Mouse (Mus musculus) v-Abl transformed pro-B cells (cell line): ENCODE measurements around the gene Ghdc.

Experiments used
- in situ Hi-C, 2 experiments: fragments of 400-800 bp; cut with MboI; formaldehyde crosslinking; loops; one replicate each; pipeline ENCODE4 v1.15.1; 2025; ENCODE audit not compliant: unreplicated experiment in 2 of 2

The Ghdc gene

DNA sequence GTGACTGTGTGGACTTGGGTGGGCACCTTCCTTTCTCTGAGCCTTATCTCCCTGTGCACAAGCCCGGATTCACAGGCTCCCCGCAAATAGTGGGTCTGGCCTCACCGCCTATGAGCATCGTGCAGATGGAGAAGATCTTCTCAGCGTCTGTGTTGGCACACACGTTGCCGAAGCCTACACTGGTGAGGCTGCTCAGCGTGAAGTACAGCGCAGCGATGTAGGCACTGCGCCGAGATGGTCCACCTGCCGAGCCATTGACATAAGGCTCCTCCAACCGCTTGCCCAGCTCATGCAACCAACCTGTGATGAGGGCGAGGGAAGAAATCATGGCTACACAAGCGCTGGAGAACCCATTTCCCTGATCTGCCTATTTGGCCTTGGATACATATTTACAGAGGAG, 20.6 kb downstream of the Ghdc start:
- in situ Hi-C loops = loop anchor here (5.0 to 25.0 kb wide), 2 partner anchors 33 to 112 kb away; partner anchors contain the start of genes Stat5a (in 1 of the 2) and Stat5b (in 1 of the 2)

DNA sequence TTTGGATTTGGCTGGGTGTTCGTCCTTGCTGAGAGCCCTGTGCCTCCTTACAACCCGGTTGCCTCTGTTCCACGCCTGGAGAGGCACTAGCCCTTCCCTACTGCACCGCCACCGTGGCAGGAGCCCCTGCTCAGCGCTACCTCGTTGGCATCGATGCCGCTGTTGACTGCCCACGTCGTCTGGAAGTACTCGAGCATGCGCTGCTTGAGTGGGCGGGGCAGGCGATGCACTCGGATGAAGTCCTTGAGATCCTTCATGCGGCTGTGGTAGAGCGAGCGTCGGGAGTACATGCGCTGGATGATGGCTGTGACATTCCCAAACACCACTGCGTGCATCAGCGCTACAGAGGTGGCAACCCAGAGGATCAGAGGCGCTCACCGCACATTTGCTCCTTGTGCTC, 21.3 kb downstream of the Ghdc start:
- in situ Hi-C loops = no loop called here

DNA sequence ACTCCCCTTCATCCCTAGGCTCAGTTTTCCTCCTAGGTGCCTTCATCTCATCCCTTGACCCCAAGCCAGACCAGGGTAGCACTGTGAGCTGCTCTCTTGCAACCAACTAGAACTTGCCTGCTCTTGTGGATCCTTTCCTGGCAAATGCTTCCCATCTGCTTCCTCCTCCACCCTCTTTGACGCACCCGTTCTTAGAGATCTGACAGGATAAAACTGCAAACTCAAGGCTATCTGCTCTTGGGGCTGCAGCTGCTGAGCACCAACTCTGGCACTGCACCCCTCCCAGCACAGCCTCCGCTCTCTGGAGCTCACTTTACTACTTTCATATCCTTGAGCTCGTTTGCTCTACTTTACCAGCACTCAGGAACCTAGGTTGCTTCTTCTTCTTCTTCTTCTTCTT, 22.1 kb downstream of the Ghdc start:
- in situ Hi-C loops = no loop called here

DNA sequence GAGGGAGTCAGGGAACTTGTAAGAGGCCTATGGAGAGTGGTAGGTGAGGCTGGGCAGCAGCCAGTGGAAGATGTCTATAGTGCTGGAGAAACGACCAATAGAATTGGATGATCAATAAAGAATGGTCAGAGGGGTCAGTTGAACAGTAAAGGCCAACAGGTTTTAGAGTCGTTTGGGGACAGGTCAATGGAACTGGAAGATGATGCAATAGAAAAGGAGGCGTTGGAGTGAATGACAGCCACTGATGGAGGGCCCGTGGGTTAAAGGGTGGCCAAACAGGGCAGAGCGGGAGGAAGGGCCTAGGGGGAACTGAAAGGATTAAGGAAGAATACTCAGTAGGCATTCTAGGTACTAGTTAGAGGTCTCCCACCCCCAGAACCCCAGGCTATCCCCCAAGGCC, 23.6 kb downstream of the Ghdc start:
- in situ Hi-C loops = no loop called here

DNA sequence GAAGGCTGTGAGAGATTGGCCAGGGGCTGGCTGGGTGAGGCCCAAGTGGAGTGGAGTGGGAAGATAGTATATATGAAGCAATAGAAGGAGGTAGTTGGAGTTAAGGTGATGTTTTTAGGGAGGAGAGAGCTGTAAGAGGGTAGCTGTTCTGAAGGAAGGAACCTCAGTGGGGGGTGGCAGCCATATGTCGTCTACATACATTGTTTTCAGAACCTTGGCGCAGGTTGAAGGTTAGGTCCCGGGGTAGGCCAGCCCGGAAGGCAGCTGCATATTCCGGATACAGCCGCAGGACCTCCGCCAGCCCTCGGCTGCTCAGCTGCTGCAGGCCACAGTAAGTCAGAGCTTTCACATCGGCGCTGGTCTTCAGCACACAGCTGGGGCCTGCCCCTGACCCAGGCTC, 24.2 kb downstream of the Ghdc start:
- in situ Hi-C loops = no loop called here

DNA sequence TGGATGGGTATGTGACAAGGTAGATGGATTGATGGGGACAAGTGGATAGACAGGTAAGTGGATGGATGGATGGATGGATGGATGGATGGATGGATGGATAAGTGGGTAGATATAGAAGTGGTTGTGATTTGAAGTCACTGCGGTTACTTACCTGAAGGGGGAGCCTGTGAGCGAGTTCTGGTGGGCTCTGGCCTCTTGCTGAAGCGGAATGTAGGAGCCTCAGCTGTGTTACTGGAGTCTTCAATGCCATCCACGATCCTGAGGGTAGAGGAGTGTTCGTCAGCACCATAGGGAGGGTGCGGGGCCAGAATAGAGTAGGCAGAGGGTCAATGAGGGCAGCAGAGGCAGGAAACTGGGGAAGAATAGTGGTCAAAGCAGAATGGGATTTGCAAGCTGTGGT, 25.7 kb downstream of the Ghdc start:
- in situ Hi-C loops = no loop called here

DNA sequence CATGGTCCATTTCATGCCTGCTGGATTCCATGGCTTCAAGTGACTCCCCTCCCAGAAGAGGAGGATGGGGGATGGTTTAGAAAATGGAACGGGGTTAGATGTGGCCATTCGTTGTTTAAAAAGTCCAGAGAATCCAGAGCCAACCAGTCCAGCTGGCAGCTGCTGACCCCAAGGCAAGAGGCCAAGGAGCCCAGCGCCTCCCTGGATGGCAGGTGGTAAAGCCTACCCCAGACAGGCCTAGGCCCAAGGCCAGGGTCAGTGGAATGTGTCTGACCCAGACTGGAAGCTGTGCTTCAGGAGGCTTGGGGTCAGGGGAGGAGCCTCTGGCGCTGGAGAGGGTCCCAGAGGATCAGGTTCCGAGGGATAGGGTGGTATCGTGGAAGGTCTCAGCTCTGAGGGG, 29.4 kb downstream of the Ghdc start:
- in situ Hi-C loops = no loop called here

DNA sequence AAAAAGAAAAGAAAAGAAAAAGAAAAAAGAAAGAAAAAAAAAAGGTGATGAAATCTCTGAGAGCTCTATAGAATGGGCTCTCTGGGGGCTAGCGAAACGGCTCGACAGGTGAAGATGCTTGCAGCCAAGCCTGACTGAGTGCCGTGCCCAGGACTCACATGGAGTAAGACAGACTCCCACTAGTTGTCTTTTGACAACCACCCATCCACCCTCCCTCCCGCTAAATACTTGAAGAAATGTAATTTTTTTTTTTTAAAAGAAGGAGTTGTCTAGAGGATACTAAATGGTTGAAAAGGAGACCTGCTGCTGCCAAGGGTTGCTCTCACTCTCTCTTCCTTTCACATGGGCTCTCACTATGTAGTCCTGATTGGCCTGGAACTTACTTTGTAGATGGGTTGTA, 32.0 kb downstream of the Ghdc start:
- in situ Hi-C loops = no loop called here

DNA sequence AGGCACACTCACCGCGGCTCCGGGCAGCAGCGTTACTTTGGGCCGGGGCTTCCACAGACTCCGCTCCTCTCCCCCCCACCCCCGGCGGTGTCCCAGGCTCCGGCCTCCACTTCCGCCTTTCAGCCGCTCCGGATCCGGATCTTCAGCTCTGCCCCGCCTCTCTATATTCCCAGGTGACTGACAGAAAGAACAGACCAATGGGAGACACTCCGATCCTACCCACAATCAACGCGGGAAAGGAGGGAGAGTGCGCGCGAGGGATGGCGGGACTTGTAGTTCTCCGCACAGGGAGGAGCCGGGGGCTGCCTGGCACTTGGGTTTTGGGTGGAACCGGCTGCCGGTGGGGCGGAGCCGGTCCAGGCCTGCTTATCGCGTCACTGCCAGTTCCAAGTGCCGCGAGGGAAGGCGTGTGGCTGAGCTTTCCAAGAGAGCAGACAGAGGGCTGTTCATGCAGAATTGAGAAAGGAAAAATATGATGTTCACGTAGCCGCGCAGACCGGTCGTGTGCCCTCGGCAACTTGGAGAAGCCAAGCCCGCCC, 32.6 kb downstream of the Ghdc start, which contains the start of gene Rab5c:
Gene Rab5c, minus strand, starts transcription at position 150 of the 539 bp plus-strand sequence.
- in situ Hi-C loops = no loop called here

DNA sequence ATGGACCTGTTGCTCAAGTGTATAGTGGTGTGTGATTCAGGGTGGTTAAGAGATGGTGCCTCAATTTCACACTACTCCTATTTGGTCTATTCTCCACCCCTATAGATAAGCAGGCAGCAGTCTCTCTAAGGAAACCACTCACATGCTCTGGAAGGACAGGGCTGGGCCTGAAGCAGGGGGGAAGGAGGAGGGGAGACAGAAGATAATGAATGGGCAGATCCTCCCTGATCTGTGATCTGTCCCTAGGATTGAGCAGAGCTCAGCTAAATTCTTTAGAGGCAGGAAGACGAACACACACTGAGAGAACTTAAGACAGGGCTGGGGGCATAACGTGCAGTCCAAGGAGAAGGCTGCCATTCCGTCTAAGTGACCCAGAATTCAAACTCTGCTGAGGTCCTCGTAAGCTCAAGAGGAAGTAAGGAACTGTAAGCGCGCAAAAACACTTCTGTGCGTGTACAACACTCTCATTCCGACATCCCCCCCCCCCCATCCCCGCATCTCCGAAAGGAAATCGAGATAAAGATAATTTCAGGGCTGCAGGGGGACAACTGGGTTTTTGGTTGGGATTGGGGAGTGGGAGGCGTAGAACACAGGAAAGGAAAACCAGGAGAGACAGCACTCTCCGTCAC, 33.5 kb downstream of the Ghdc start:
- in situ Hi-C loops = no loop called here

DNA sequence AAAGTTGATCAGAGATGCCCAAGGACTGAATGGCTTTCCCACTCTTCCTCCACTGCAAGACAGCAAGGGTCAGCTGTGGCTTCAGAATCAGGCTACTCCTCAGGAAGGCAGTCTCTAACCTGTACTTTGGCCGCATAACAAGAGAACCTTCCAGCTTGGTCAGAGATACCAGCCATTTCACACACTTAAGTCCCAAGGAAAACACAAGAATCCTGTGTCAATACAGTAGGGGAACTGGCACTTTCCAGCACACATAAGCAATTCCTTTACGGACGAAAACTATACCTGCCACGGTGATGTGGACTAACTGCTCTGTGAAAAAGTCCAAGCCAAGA, 34.0 kb downstream of the Ghdc start:
- in situ Hi-C loops = no loop called here

DNA sequence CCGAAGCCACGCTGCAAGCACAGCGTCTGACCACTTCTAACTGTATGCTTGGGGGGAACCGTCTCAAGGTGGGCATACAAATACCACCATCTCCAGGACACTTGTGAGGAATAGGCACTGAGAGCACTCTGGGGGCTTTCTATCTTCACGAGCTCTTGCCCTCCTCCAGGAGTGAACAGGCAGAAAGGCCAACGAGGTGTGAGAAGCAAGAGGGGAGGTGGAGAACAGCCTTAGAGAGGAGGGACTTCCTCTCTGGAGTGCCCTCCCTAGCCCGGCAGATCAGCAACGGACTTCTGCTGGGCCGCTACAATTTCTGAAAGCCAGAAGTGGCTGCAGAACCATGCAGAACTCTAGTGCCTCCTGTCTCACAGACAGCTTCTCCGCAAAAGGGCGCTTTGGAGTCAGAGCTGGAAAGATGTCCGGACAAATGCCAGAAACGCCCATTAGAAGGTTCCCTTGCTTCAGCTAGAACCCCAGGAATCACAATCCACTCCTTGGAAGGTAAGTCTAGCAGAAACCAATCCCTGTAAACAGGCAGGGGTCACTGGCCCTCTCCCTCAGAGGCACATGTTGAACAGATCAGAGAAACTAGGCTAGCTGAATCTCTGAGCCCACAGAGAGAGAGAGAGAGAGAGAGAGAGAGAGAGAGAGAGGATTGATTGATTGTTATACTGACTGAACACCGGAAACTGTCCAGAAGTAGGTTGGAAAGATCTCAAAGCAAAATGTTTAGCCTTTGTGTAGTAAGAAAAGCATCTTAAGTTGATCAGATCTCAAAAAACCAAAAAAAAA, 34.6 kb downstream of the Ghdc start:
- in situ Hi-C loops = no loop called here

DNA sequence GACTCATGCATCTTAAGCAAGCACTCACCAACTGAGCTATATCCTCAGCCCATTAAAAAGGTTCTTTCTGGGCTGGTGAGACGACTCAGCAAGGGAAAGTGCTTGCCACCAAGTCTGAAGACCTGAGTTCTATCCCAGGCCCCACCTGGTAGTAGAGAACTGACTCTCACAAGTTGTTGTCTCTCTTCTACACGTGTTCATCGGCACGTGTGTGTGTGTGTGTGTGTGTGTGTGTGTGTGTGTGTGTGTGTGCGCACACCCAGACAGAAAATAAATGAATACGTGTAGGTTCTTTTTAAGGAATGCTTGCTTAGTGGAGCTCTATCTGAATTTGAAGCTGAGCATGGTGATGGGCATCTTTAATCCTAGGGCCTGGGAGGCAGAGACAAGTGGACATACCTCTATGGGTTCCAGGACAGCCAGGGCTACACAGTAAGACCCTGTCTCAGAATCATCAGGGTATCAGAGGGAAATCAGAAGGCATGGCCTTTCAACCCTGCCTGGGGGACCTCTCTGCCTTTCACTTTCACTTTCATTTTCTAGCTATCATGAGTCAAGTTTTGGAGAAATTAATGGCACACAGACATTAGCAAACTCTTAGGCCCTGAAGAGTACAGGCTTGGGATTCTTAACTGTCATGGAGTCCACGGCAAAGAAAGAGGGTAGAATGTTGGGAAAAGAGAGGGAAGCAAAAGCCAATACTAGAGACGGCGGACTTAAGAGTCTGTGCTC, 35.5 kb downstream of the Ghdc start:
- in situ Hi-C loops = no loop called here

DNA sequence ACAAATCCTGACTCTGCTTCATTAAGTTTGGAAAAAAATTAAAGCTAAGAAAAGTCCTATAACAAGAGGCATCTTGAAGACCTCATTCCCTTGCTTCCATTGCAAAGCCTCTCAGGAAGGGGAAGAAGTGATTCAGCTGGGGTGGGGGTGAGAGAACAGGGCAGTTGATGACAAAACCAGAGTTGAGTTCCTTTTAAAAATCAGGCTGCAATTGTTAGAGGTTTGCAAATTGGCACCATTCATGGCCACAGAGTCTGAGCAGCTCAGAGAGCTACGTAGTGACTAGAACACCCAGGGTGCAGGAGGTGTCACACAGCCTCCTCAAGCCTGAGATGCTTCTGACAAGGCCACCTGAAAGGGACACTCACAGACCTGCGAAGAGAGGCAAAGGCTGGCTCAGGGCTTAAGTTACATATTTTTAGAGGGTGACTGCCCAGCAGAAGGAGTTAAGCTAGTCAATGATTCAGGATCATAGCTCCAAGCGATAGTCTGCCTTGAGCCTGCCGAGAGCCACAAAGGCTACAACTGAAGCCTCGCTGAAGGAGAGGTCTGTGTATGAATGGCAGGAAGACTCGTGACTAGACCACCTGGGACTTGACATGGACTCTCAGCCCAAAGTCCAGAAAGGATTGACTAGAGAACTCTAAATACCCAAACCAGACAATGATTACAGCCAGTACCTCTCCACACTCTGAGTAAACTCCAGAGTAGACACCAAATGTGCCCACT, 40.1 kb downstream of the Ghdc start:
- in situ Hi-C loops = no loop called here

DNA sequence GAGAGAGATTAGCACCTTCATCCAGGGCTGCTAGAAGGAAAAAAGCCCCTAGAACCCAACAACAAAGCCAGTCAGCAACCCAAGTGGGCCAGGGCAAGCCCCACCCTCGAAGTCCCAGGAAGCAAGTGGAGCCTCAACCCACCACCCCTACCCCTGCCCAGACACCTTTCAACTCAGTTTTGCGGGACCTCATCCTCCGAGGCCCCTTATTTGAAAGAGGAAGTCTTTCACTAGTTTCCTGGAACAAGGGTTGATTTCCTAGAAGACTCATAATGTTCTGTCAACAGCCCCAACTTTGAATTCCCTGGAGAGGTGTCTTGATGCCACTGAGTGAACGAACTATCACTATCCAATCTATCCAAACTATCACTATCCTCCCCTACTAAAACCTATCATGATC, 40.8 kb downstream of the Ghdc start:
- in situ Hi-C loops = no loop called here

DNA sequence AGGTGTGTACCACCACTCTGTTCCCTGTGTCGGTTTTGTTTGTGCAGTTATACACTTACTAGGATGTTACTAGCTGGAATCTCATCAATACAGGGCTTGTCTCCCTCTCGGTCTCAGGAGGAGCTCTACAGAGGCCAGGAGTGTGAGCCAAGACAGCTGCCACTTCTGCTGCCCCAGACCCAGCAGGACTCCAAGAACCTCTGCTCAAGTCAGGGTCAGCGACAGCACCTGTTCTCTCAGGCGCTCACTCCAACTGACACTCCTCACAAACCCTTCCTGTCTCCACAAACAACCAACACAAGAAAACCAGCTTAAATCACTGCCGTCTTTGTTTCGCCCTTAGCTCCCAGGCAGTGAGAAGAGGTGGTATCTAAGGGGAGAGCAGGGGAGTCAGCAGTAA, 42.2 kb downstream of the Ghdc start:
- in situ Hi-C loops = no loop called here

DNA sequence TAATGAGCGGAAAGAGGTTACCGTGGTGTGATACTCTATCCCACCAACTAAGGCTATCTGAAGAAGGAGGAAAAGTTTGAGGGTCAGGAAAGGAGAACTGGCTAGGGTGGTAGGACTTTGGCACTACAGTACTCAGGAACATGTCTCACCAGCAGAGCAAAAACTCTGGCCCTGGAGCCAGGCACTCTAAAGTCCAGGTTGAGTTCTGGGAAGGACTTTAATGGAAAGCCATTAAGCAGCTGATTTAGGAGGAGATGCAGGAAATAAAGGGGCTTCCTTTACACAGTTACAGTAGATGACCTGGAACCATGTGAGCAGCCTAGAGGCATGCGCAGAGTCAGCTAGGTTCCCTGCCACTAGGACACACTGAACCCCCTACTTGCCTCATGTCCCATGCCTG, 43.6 kb downstream of the Ghdc start:
- in situ Hi-C loops = no loop called here

DNA sequence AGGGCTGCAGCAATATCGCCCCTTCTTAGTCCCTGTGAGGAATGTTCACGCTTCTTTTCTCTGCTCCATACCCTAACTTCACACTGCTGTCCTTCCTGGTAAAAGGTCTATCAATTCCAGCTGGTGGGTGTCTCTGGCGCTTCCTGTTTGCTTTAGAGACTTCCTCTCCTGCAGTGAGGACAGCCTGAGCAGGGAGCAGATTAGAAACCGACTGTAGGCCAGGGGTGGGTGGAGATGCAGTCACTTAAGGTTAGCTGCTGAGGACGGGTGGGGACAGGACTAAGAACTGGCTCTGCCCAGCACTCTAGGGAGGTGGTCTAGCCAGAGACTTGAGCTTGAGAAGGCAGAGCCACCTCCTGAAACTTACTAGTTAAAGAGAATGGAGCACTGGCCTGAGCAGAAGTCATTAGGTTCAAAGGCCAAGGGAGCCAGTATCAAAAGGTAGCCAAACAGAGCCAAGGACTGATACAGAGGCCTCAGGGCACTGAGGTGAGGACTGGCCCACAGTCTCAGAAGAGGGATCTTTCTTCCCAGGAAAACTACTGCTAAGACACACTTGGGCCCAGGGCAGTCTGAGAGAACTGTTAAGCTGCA, 45.7 kb downstream of the Ghdc start:
- in situ Hi-C loops = no loop called here

DNA sequence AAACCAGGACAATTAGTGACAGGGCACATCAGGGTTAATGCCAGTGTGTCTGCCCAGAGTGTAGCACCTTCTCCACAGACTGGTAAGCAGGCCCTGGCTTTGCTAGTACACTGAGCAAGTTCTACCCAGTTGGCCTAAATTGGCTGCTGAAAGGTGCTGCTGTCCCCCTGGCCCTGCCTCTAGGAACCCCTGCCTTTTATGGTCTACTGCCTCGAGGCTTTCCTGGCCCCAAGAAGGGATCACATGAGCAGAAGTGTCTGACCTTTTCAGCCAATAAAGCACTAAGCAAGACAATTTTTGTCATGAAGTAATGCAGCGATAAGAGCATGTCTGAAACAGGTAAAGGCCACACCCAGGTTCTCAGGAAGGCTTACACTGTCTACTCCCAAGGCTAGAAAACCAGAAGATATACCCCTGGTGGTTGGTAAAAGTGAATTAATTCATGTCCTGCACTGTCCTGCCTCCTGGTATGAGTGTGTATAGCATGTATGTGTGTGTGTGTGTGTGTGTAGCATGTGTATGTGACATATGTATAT, 48.2 kb downstream of the Ghdc start:
- in situ Hi-C loops = no loop called here

DNA sequence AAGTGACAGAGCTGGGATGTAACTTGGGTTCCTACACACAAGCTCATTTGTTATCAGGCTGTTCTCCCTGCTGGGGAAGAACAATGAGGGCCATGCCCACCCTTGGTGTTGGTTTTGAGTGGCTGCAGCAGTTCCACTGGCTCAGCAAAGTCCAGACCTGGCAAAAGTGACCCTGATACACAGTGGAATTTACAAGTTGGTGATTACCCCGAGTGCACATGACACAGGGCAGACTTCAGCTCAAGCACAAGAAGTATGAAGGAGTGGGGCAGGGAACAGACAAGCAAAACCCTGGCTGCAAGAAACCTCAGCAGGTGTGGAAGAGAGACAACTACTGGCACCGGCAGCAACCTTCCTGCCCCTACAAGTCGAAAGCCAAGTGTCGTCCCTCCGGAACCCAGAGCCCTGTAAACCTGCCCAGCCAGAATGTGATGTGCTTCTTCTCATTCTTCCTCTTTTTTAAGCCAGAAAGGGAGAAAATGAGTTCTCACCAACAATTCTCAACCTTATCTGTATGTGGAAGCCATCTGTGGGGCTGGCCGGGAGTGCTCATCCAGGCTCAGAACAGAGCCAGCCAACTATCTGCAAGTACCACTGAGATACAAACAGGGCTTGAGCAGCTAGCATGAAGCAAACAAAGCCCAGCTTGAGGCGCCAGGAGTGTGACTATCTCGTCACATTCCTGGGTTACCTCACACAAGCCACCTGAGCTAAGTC, 48.8 kb downstream of the Ghdc start:
- in situ Hi-C loops = no loop called here
